Mouse (Mus musculus): Measurements from ENCODE around the gene Celf5.

DNA sequence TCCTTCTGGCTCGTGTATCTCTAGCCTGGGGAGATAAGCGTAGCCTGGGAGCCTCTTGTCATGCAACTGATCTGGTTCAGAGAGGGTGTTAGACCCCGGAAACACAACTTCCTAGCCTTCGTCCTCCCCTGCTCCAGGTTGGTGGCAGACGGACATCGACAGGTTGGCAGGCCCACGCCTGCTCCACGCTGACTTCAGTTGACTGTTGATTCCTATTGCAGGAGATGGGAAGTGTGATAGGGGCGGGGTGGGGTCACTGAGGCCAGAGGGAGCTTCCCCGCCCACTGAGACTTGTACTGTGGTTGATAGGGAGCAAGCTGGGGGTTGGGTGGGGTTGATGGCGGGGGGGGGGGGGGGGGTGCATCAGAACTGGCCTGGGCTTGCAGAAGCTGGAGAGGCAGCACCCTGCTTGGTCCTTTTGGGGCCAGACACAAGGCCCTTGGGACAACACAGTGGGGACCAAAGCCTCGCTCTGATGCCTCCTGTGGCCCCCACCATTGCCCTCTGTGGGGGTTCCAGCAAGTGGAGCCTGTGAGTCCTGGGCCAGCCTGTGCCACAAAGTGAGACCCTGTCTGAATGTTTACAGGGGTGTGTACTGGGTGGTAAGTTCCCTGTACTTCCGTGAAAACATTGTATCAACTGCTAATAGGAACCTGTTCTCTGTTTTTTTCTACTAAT, 42.6 kb upstream of the Celf5 start:
- no peak for TF ChIP-seq CTCF (IDR thresholded peaks at IDR 0.05; ENCODE audit: low read depth)
- TF ChIP-seq EP300 (IDR thresholded peaks at IDR 0.05; ENCODE audit: low read depth), result no peak
